Mouse (Mus musculus) retina, postnatal 1 day (tissue): Measurements from ENCODE around the gene Sidt2.

Source experiments
- DNase-seq: peaks from one replicate; pipeline ENCODE4 v3.0.0-alpha.2; 2012

Sidt2 gene

DNA sequence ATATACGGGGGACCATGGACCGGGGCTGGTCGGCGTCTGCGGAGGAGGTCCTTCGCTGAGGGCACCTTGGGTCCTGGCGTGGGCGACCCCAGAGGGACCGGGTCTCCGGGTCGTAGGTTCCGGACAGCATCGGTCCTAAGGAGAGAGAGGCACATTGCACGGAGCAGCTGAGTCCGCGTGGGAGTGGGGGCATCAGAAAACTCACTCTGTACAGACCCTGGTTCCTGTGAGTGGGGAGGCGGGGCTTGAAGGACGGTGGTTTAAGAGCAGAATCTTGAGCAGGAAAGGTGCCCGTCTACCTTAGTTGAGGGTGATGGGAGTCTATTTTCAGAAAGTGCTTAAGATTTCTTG lies 48.0 kb downstream of the Sidt2 start:
- DNase-seq: no peak

DNA sequence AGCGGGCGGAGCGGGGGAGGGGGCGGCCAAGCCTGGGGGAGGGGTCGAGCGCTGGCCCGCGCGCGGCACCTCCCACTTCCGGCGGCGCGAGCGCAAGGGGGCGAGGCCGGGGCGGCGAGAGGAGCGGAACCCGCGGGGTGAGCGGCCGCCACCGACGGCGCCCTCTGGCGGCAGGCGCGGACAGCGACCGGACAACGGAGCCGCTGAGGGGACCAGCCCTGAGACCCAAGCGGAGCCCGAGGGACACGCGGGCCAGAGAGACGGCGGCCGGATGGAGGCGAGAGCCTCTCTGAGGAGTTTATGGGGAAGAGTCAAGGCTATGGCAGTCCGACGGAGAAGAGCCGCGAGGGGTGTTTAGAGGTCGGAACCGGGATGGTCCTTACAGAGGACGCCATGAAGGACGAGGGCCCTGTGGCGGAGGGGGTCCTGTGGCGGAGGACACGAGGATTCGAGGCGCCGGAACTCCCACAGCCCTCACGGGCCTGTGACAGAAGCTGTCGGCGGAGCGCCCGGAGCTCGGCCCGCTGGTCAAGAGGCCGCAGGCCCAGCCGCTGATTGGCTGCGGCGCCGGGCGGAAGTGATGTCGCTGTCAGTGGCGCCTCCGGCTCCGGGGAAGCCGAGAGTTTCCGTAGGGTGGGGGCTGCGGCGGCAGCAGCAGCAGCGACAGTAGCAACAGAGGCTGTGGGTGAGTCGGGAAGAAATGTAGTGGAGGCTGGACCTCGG lies 48.5 kb downstream of the Sidt2 start, which contains the start of the genes Pcsk7 and Rnf214:
Pcsk7 (plus strand) TSS at position 143 of the 723 bp plus-strand sequence.
Rnf214 (minus strand) TSS at position 557 of the 723 bp plus-strand sequence.
- DNase-seq: peak; percentile 94

DNA sequence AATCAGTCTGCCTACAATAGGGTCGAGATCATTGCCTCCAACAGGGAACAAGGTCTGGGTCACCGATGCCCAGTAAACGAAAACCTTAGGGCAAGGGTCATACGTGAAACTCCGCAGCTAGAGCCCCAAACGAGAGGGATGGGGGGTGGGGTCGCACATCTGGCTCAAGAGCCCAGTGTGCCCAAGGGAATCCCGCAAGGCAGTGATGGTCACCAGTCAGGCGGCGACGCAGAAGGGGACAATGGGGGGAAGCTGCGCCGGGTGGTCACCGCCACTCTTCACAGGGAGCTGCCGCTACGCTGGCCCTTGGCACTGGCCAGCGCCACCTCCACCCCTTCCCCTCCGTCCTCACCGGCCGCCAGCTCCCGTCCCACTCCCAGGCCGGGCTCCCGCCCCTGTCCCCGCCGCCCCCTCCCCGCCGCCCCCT lies 49.2 kb downstream of the Sidt2 start:
- peak; percentile 62 for DNase-seq

- DNase-seq: no peak
Measured at GRCm38 (mm10) chr9:45905196-45905595, 49.9 kb downstream of the Sidt2 start.

GRCm38 (mm10) chr9:45893681-45894080 lies 61.4 kb downstream of the Sidt2 start:
- DNase-seq: no peak
